Mouse (Mus musculus) liver, adult 2 months (tissue): Measurements from ENCODE around the gene Kcnc1.

Experiments
- CTCF ChIP-seq: fragments of 200-500 bp; IDR thresholded peaks from 2 replicates; pipeline ENCODE4 v1.5.1; 2011; ENCODE audit warnings: low read depth, low read length, control low read depth
- POLR2A ChIP-seq: fragments of 200-500 bp; IDR thresholded peaks from 2 replicates; pipeline ENCODE4 v1.6.1; 2011; ENCODE audit warnings: low read length, control low read depth; ENCODE audit not compliant: insufficient read depth; ENCODE audit errors: extremely low read depth

GRCm38 (mm10) chr7:46352748-46353147 lies 43.5 kb upstream of the Kcnc1 start:
- TF ChIP-seq CTCF (no peak), POLR2A (no peak)
